ENCODE assay signal across 16 mouse cellular contexts in genomic region chr4:111498751-111499150, GRCm38 (mm10).
DNase-seq lines count a peak whose midpoint lies in the region; ATAC-seq and TF ChIP-seq lines count a peak whose summit lies in the region.
"Had no signal": no experiment of that assay in that cellular context is flagged by ENCODE, and none has a peak within 500 bp of the region (broad histone marks: within the 10 kb centered on the region; RNA-seq: fewer than 3 reads in every experiment).

No protein-coding gene starts in this region.

- no peak overlapping the region for H3K4me2 ChIP-seq in hindbrain, embryonic 12.5 days (replicated peaks)
- H3K4me2 ChIP-seq: embryonic facial prominence, embryonic 12.5 days; lung, embryonic 14.5 days had no signal

- peak; percentile 12 to 26 for DNase-seq in cerebellum, postnatal 14 days
- no peak for DNase-seq in cerebellum, adult 2 months
- peak; percentile 75 for DNase-seq in layer of hippocampus, adult 8-10 months (ENCODE audit: low spot score in 2 of 2)
- DNase-seq in left cerebral cortex, adult 9 months (ENCODE audit: low spot score in 2 of 2): peak; percentile 72 to 87
- DNase-seq in right cerebral cortex, postnatal 36 days (ENCODE audit: low spot score in 2 of 2): peak; percentile 74 to 85
- no peak for DNase-seq in urinary bladder, adult 2 months (ENCODE audit: low spot score)
- DNase-seq in limb, embryonic 10.5 days (ENCODE audit: low spot score): no peak
- DNase-seq: cerebellum, postnatal 25 days; liver; lung, embryonic 14.5 days; spleen, adult 18-20 months; thymus, postnatal 4 days had no signal

- H3K9ac ChIP-seq in hindbrain, embryonic 12.5 days: no peak overlapping the region
- H3K9ac ChIP-seq: embryonic facial prominence, embryonic 12.5 days; lung, embryonic 14.5 days had no signal

- TF ChIP-seq CTCF in cerebellum, adult 2 months (IDR thresholded peaks at IDR 0.05; ENCODE audit: borderline replicate concordance, insufficient read depth, low read depth, low read length): no peak

- no peak for ATAC-seq in hindbrain, embryonic 12.5 days (ENCODE audit: low FRiP score)

- no peak overlapping the region for H3K4me3 ChIP-seq in cerebellum, adult 2 months (replicated peaks; ENCODE audit: insufficient read depth, low read depth, low read length)
- no peak overlapping the region for H3K4me3 ChIP-seq in hindbrain, embryonic 12.5 days
- H3K4me3 ChIP-seq in limb, embryonic 10.5 days: no peak overlapping the region
- H3K4me3 ChIP-seq: embryonic facial prominence, embryonic 12.5 days; megakaryocyte, embryonic 14.5 days had no signal

- no peaks in the 10 kb centered on the region for H3K4me1 ChIP-seq in cerebellum, adult 2 months (ENCODE audit: control insufficient read depth, insufficient read depth, low read length)
- H3K4me1 ChIP-seq in hindbrain, embryonic 12.5 days: 0 out of 2 replicates have a peak, but pooled peaks cover 1% of the 10 kb centered on the region
- H3K4me1 ChIP-seq in limb, embryonic 10.5 days: no peaks in the 10 kb centered on the region
- H3K4me1 ChIP-seq: embryonic facial prominence, embryonic 12.5 days; megakaryocyte, embryonic 14.5 days had no signal

- no peaks in the 10 kb centered on the region for H3K36me3 ChIP-seq in hindbrain, embryonic 12.5 days
- H3K36me3 ChIP-seq in limb, embryonic 10.5 days: no peaks in the 10 kb centered on the region
- H3K36me3 ChIP-seq: embryonic facial prominence, embryonic 12.5 days had no signal

- no peak overlapping the region for H3K27ac ChIP-seq in cerebellum, adult 2 months (ENCODE audit: insufficient read depth, low read length)
- no peak overlapping the region for H3K27ac ChIP-seq in hindbrain, embryonic 12.5 days
- no peak overlapping the region for H3K27ac ChIP-seq in limb, embryonic 10.5 days
- H3K27ac ChIP-seq: embryonic facial prominence, embryonic 12.5 days; kidney, postnatal 0 days had no signal

- no peaks in the 10 kb centered on the region for H3K9me3 ChIP-seq in hindbrain, embryonic 12.5 days (replicated peaks)
- H3K9me3 ChIP-seq in limb, embryonic 10.5 days (replicated peaks): no peaks in the 10 kb centered on the region
- H3K9me3 ChIP-seq: embryonic facial prominence, embryonic 12.5 days; megakaryocyte, embryonic 14.5 days had no signal

- H3K27me3 ChIP-seq in cerebellum, adult 2 months (ENCODE audit: control insufficient read depth, insufficient read depth, low read length): no peaks in the 10 kb centered on the region; the same call in 1 of the 2 replicates
- no peaks in the 10 kb centered on the region for H3K27me3 ChIP-seq in hindbrain, embryonic 12.5 days
- H3K27me3 ChIP-seq in limb, embryonic 10.5 days (ENCODE audit: low read depth, poor library complexity, severe bottlenecking): no peaks in the 10 kb centered on the region
- H3K27me3 ChIP-seq: embryonic facial prominence, embryonic 12.5 days; megakaryocyte, embryonic 14.5 days had no signal

- 26% methylated on average over 3 of the region's 3 CpGs for WGBS in cerebellum, adult 2 months
- 62% methylated on average over 3 of the region's 3 CpGs for WGBS in hindbrain, embryonic 12.5 days
- 85% methylated on average over 3 of the region's 3 CpGs for WGBS in limb, embryonic 10.5 days

- TF ChIP-seq POLR2A in cerebellum, adult 2 months (IDR thresholded peaks at IDR 0.05; ENCODE audit: borderline replicate concordance, insufficient read depth, low read length): no peak

Comparison
In these comparisons a context has a peak if more than half of its experiments do, and no peak if none do; other contexts are left out.
1. DNase-seq: peak in cerebellum, postnatal 14 days (2 of 2), layer of hippocampus, adult 8-10 months (2 of 2), left cerebral cortex, adult 9 months (2 of 2) and right cerebral cortex, postnatal 36 days (2 of 2); none in cerebellum, adult 2 months (0 of 2), urinary bladder, adult 2 months (single experiment) and limb, embryonic 10.5 days (single experiment).